Mouse (Mus musculus) liver, postnatal 0 days (tissue): ENCODE measurements at regions not wholly inside any gene's neighbourhood (a gene's known extent, or its start where the extent isn't known, plus 50 kb on each side); places are given as distances from the start of the nearest gene placed in this dataset.

Experiments
- CTCF ChIP-seq: sonication (generic); IDR thresholded peaks from 2 replicates; pipeline ENCODE4 v1.5.1; 2016; ENCODE audit warnings: antibody characterized with exemption, low read depth
- EP300 ChIP-seq: IDR thresholded peaks from 2 replicates; pipeline ENCODE4 v1.6.1; 2016; ENCODE audit warnings: antibody characterized with exemption, low read depth, mild to moderate bottlenecking

- no peak for TF ChIP-seq EP300
- no peak for TF ChIP-seq CTCF
Measured at GRCm38 (mm10) chr14:62159690-62160089, 132.7 kb upstream of the Rnaseh2b start.
